Mouse (Mus musculus) thymus, postnatal 25 days (tissue): ENCODE results near the gene Cecr2.
A peak's percentile ranks its signal among the peaks of the same experiment; 100 is the strongest.

Experiments
- DNase-seq: peaks from one replicate; pipeline ENCODE4 v3.0.0; 2022

The Cecr2 gene

GRCm38 (mm10) chr6:120674121-120674520, 8.0 kb downstream of the Cecr2 start:
- DNase-seq, result peak; percentile 45

- DNase-seq, result peak; percentile 25
Measured at GRCm38 (mm10) chr6:120674881-120675280, 8.7 kb downstream of the Cecr2 start.

DNA sequence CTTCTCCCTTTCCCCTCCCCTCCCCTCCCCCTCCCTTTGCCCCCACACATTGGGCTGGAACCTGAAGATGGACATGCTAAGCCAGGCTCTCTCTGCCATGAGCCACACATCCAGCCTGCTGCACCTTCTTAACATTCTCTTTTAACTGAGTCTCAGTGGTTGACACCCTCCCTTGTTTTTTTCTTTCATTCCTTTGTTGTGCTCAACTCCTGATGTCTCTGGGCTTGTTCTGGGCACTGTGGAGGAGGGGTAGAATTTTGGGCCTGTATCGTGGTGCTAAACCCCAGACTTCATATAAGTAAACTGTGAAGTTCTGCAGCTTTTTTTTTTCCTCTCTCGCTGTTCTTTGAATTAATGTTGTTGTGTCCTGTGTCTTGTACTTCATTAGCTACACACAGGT, 9.8 kb downstream of the Cecr2 start:
- DNase-seq, result no peak

- DNase-seq, result no peak
Measured at GRCm38 (mm10) chr6:120683351-120683750, 17.2 kb downstream of the Cecr2 start.

GRCm38 (mm10) chr6:120684750-120685149, 18.6 kb downstream of the Cecr2 start:
- DNase-seq, result no peak

DNA sequence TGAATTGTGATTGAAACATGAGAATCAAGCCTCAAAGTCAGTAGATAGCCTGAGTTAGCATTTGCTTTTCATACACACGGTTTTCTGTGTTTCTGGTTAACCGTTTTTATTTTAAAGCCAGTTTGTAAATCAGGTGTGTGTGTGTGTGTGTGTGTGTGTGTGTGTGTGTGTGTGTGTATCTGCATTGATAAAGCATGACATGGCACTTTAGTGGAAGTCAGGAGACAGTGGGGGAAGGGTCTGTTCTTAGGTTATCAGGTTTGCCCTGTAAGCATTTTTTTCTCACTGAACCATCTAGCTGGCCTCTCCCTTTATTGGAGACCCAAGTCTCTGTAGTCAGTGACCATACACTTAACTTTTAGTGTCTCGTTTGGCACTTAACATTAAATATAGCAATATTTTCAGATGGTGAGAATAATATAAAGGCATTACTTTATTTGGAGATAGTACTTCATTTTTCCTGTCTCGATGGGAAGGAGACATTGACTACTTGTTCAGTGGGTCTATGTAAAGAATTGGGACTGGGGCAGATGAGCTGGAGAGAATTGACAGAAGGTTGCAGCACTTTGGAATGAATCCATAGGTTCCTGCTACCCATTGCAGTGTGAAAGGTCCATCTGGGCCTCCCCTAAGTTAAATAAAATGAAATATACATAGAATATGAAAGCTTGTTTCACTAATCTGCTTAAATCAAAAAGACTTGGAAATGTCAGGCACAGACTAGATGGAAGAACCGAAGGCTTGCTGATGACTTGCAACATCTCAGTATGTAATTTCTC, 20.9 kb downstream of the Cecr2 start:
- DNase-seq, result no peak

GRCm38 (mm10) chr6:120700221-120700620, 34.1 kb downstream of the Cecr2 start:
- DNase-seq, result no peak

DNA sequence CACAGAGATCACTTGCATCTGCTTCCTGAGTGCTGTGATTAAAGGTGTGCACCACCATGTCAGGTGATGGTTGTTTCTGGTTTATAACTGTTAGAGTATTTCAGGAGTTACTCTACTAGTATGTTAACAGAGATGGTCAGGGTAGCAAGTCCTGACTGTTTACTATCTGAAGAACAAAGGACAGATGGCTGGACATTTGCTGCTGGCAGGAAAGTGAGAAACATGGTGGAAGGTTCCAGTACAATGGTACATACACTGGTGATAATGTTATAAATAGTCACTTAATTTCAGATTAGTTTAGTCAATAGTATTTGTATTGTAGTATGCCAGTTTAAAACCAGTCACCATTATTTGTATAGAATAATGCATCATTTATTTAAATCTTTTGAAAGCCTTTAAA, 38.2 kb downstream of the Cecr2 start:
- DNase-seq, result no peak

GRCm38 (mm10) chr6:120708759-120709158, 42.6 kb downstream of the Cecr2 start:
- DNase-seq, result no peak

- no peak for DNase-seq
Measured at GRCm38 (mm10) chr6:120714806-120715205, 48.6 kb downstream of the Cecr2 start.

- DNase-seq, result no peak
Measured at GRCm38 (mm10) chr6:120715227-120715626, 49.1 kb downstream of the Cecr2 start.

DNA sequence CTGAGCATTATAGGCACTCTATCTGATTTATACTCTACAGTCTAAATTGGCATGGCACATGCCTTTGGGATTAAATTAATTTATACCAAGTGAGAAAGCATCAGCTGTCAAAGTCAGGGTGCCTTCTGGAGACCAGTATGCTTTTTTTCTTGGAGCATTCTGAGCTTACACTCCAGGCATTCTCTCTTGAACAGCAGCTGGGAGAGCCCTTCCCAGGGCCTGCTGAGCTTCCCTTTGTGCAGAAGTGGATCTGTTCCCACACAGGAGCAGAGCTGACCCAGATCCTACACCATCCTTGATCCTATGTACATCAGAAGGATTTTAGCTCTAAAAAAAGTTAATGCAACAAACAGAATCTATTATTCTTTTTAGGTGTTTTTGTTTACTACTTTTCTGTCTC, 49.7 kb downstream of the Cecr2 start:
- no peak for DNase-seq

DNA sequence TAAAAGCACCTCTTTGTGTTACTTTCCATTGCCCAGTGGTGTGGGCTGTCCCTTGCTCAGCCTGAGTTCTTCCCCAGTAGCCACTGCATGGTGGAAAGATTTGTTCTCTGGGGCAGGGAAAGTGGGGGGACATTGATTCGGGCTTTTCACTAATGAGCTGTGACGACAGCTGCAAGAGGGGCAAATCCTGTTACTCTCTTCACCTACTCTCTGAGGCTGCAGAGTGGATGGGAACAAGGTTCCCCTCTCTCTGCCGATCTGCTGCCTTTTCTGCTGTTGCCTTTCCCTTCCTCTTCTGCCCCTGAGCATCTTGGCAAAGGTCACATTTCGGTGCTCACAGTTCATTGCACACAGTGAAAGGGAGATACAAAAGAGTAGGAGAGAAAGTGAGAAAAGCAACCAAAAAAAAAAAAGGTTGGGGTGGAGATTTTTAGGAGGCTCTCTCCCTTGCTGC, 50.4 kb downstream of the Cecr2 start:
- no peak for DNase-seq

DNA sequence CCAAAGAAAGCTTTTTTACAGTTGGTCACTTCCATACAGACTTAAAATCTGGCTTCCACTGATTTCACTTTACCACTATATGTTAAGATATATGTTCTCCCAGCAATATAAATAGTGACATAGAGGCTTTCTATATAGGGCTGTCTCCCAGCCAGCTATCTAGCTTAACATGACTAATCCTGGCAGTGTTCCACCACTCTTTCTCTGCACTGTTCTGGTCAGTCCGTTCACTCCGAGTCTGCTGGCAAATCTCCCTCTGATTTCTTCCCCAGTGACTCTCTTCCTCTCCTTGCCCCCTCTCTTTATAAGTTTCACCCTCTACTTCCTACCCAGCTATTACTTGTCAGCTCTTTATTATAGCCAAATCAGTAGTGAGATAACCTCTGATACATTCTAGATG, 59.8 kb downstream of the Cecr2 start:
- DNase-seq, result no peak

- DNase-seq, result no peak
Measured at GRCm38 (mm10) chr6:120736011-120736410, 69.8 kb downstream of the Cecr2 start.

DNA sequence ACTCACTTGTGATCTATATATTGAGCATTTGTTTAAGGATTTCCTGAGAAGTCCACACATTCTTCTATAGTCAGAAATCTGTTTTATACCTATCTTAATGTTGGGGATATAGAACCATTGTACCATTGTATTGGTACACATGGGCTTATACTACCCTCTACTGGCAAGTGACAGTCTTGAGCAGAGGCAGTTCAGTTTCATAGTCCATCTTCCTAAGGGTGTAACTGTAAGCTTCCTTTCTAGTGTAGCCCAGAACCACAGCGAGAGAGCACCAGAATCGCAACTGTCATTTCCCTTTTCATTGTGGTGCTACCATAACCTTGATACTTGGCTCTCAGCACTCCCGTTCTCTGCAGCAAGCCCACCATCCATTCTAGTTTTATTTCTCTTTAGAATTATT, 70.4 kb downstream of the Cecr2 start:
- peak; percentile 40 for DNase-seq

DNA sequence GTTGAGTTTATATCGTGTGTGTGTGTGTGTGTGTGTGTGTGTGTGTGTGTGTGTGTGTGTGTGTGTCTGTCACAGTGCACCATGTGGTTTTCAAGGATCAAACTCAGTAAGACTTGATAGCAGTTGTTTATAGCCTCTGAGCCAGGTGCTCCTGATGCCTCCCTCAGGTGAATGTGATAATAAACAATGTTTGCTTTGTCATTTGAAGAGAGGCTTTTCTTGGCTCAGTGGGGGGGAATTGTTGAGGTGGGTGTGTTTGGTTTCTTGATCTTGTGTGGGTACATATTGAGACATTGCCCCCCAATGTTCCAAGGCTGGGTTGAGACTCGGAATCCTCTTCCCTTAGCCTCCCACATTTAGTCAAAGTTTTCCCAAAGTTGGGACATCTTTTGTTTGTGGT, 77.0 kb downstream of the Cecr2 start:
- DNase-seq, result no peak

DNA sequence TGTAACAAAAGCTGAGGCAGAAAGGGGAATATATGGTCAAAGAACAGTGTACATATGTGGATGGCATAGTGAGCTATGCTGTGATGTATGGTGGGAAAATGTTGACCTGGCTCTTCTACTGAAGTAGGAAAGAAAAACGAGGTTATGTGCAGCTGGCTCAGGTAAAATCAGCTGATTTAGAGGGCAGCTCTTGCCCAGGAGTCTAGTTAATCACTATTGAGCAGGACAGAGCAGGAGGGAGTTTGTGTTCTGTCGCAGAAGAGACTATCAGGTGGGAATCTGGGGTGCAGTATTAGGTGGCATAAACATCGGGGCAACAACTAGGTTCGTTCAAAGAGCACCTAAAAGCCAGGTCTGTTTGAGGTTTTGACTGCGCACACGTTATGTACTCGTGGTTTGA, 78.1 kb downstream of the Cecr2 start:
- no peak for DNase-seq

- no peak for DNase-seq
Measured at GRCm38 (mm10) chr6:120746416-120746815, 80.2 kb downstream of the Cecr2 start.

DNA sequence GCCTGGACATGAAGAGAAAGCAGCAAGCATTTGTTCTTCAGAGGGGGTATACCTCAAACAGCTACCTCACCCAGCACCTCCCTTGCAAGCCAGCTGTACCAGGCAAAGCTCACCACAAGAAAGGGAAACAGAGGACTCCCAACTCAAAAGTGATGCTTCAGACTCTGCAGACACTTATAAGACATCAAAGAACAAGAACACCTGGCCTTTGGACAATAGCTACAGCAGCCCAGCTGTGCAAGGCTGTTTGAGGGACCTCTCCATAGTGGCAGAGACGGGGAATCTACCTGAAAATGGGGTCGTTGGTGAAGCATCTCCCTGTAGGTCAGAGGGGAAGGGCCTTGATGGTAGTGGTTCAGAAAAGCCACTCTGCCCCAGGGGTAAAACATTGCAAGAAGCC, 95.0 kb downstream of the Cecr2 start:
- peak; percentile 69 for DNase-seq

DNA sequence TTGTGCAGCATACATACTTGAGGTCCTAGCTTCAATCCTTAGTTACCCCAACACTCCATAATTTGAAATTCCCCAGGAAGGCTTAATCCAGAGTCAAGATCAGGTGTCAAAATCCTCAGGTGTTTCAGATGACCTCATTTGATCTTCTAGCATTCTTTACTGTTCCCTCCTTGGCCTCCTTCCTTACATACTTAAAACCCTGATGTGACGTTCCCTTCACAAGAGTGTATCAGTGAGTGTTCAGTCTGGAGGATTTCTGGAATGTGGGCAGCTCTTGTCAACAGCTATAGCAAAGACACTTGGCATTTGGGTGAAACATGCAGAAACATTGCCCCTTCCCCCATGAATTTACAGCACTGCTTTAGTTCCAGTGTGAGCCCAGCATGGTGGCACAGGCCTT, 103.8 kb downstream of the Cecr2 start:
- no peak for DNase-seq

GRCm38 (mm10) chr6:120771366-120771765, 105.2 kb downstream of the Cecr2 start:
- no peak for DNase-seq

GRCm38 (mm10) chr6:120772025-120772424, 105.9 kb downstream of the Cecr2 start:
- no peak for DNase-seq

DNA sequence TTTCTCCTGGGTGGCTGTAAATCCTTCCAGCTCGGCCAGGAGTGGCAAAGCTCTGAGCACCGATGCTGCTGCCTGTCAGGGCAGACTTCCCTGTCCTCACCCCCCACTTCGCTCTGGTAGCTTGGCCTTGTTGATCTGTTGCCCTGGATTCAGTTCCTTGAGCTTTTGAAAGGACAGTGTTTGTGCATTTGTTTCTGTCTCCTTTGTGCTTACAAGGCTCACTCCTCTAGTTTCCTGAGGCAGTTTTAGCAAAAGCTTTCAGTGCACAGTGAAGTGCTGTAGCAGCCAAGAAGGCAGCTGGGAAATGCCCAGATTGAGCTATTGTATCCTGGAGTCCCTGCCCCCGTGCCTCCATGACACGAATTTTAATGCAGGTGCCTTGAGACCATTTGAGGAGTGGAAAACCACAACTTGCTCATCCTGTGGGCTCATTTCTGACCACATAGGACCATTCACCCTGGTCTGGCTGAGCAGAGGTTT, 107.0 kb downstream of the Cecr2 start, which contains the start of gene Slc25a18:
TSS of gene Slc25a18 (plus strand) at position 430 of the 480 bp plus-strand sequence.
- no peak for DNase-seq

DNA sequence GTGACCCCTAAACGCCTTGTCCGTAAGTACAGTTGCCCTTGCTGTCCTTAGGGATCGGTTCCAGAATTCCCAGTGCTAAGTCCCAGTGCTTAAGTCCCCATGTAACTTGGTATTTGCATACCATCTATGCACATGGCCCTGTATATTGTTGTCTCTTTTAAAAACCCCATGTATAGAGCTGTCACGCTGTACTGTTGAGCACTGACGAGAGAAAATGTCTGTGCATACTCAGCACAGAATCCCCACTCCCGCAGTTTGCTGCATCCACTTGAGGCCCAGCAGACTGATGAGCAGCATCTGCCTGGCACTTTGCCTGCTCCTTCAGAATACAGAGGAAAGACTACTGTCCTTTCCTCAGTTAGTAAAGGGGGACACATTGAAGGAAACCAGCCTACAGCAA, 107.6 kb downstream of the Cecr2 start:
- no peak for DNase-seq
